Mouse (Mus musculus): Measurements from ENCODE around the gene Mup15. TPM values are rescaled to one million over a fixed set of nuclear protein-coding genes. Genes with fewer than 3 reads are reported as not detected.
"Not testable (repeated sequence)": the region's sequence is repeated elsewhere in the genome, so short reads cannot be mapped to it uniquely, and the experiment has no call there.

The Mup15 gene
- polyA plus RNA-seq (2014; fragmentation: Nextera tagmentation; extraction: Ambion mirVana), result not detected in 2 replicates

DNA sequence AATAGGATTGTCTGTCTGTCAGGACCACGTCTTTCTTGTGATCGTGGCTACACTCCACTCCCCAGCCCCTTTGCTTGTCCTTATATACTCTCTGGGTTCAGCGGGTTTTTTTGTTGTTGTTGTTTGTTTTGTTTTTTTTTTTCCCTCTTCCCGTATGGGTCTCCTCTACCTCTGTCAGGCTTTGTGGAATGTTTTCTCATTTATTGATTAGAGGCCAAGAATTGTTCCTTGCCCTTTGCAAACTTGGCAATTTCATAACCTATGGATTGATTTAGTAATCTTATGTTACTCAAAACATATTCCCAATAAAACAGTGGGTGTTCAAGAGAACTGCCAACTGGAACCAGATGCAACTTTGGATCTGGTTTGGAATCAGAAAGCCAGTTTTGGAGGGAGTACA is at the start of gene Mup15:
Gene Mup15, minus strand, starts transcription at position 101 of the 400 bp plus-strand sequence.
- not testable (repeated sequence) for ATAC-seq (ENCODE audit: low FRiP score, low TSS enrichment); H3K4me3 ChIP-seq (ENCODE audit: low read length); H3K4me2 ChIP-seq (replicated peaks; ENCODE audit: low read depth, low read length); H3K36me3 ChIP-seq (ENCODE audit: control insufficient read depth, insufficient read depth, low read length); H3K4me1 ChIP-seq (ENCODE audit: control insufficient read depth, insufficient read depth, low read length); H3K27ac ChIP-seq (ENCODE audit: low read depth, low read length); H3K27me3 ChIP-seq (ENCODE audit: control insufficient read depth, insufficient read depth, low read length); H3K9ac ChIP-seq (ENCODE audit: low read depth, low read length); H3K9me3 ChIP-seq (ENCODE audit: control insufficient read depth, low read length)
- no CpG with 5 or more reads among the region's 4 CpGs for WGBS

Other genes with a start within 250 kb of the Mup15 start
- not detected in 2 replicates for gene Mup13, start 211.5 kb downstream of the Mup15 start, polyA plus RNA-seq (2014; fragmentation: Nextera tagmentation; extraction: Ambion mirVana)
- gene Mup14, start 135.7 kb downstream of the Mup15 start, polyA plus RNA-seq (2014; fragmentation: Nextera tagmentation; extraction: Ambion mirVana), result not detected in 2 replicates
- gene Mup16, start 79.8 kb upstream of the Mup15 start, polyA plus RNA-seq (2014; fragmentation: Nextera tagmentation; extraction: Ambion mirVana), result not detected in 2 replicates
- not detected in 2 replicates for gene Mup17, start 156.1 kb upstream of the Mup15 start, polyA plus RNA-seq (2014; fragmentation: Nextera tagmentation; extraction: Ambion mirVana)
- not detected in 2 replicates for gene Mup18, start 234.4 kb upstream of the Mup15 start, polyA plus RNA-seq (2014; fragmentation: Nextera tagmentation; extraction: Ambion mirVana)